Mouse (Mus musculus): ENCODE results near the gene Zfp605. TPM values are rescaled to one million over a fixed set of nuclear protein-coding genes. Genes with fewer than 3 reads are reported as not detected.
"Not testable (repeated sequence)": the region's sequence is repeated elsewhere in the genome, so short reads cannot be mapped to it uniquely, and the experiment has no call there.

The Zfp605 gene
- 2.2 TPM for polyA plus RNA-seq (2012; fragmentation: generic; extraction: Trizol)
- long read RNA-seq, experiment 1 = 0 reads
- long read RNA-seq, experiment 2, partial matches to known transcripts = 1 of 1 reads
- long read RNA-seq, experiment 2, other reads (novel, unspliced or antisense) = 0 of 1 reads

DNA sequence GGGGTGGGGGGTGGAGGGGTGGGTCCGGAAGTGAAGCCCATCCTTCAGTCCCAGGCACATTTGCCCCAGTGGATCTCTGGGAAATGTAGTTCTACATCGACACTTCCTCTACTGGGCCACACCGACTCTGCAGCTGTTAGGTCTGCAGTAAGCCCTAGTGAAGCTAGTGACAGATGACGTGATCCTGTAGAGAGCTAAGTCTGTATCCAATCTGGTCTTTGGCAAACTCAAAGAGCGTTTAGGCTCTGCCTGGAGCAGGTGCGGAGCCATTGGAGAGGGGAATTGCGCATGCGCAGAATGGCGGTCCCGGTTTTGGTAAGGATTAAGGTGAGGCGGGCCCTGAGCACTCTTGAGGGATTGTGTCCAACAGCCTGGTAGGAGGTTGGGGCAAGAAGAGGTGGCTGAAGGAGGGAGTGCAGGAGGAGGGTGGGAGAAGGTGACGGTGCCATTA is at the start of gene Zfp605:
Gene Zfp605 (plus strand): TSS at position 102 of the 451 bp plus-strand sequence.
- H3K27me3 ChIP-seq (ENCODE audit: control insufficient read depth, insufficient read depth, insufficient read length) = no peaks in the 10 kb centered on the region
- peaks cover 16% of the 10 kb centered on the region for H3K36me3 ChIP-seq (ENCODE audit: control insufficient read depth, insufficient read depth)
- TF ChIP-seq MYOD1 (IDR thresholded peaks at IDR 0.05; ENCODE audit: control insufficient read depth, insufficient read length, low read depth) = peak; percentile 52
- no peak for TF ChIP-seq FOSL1 (IDR thresholded peaks at IDR 0.05; ENCODE audit: insufficient read depth, low read length, poor library complexity, severe bottlenecking)
- peak within 1 kb of the TSS; percentile 43 for H3ac ChIP-seq (ENCODE audit: control insufficient read depth, insufficient read length, low read depth)
- H3K79me2 ChIP-seq (ENCODE audit: control insufficient read depth, insufficient read depth) = peaks cover 24% of the 10 kb centered on the region
- peaks cover 19% of the 10 kb centered on the region for H3K79me3 ChIP-seq (ENCODE audit: low read depth)
- peak within 1 kb of the TSS; percentile 34 for H3K4me3 ChIP-seq (ENCODE audit: insufficient read depth, poor library complexity, severe bottlenecking)

GRCm38 (mm10) chr5:110072413-110072812 is 37.5 kb upstream of the Zfp605 start, which contains the start of gene Gm17655:
TSS of gene Gm17655 (minus strand) at chr5:110072513.
- not testable (repeated sequence) for H3ac ChIP-seq (ENCODE audit: control insufficient read depth, insufficient read length, low read depth); H3K4me3 ChIP-seq (ENCODE audit: insufficient read depth, poor library complexity, severe bottlenecking); H3K79me3 ChIP-seq (ENCODE audit: low read depth); H3K79me2 ChIP-seq (ENCODE audit: control insufficient read depth, insufficient read depth); H3K27me3 ChIP-seq (ENCODE audit: control insufficient read depth, insufficient read depth, insufficient read length); H3K36me3 ChIP-seq (ENCODE audit: control insufficient read depth, insufficient read depth)

- Histone ChIP-seq H3K4me3 (ENCODE audit: insufficient read depth, poor library complexity, severe bottlenecking) (no peak overlapping the region), H3K79me3 (ENCODE audit: low read depth) (no peaks in the 10 kb centered on the region), H3K36me3 (ENCODE audit: control insufficient read depth, insufficient read depth) (no peaks in the 10 kb centered on the region), H3K79me2 (ENCODE audit: control insufficient read depth, insufficient read depth) (no peaks in the 10 kb centered on the region), H3K27me3 (ENCODE audit: control insufficient read depth, insufficient read depth, insufficient read length) (no peaks in the 10 kb centered on the region), H3ac (ENCODE audit: control insufficient read depth, insufficient read length, low read depth) (no peak overlapping the region)
- TF ChIP-seq USF1 (IDR thresholded peaks at IDR 0.05; ENCODE audit: low read depth) = no peak
- TF ChIP-seq MYOD1 (IDR thresholded peaks at IDR 0.05; ENCODE audit: control insufficient read depth, insufficient read length, low read depth) = no peak
- no peak for TF ChIP-seq MAX (IDR thresholded peaks at IDR 0.05)
- no peak for TF ChIP-seq MYOG (IDR thresholded peaks at IDR 0.05; ENCODE audit: control insufficient read depth, extremely low read depth, insufficient read length)
- no peak for TF ChIP-seq CTCF (IDR thresholded peaks at IDR 0.05; ENCODE audit: control insufficient read depth, insufficient read depth, insufficient read length)
- no peak for TF ChIP-seq CEBPB (IDR thresholded peaks at IDR 0.05; ENCODE audit: low read depth)
These were observed 26.9 kb upstream of the Zfp605 start for GRCm38 (mm10) chr5:110082961-110083360.

GRCm38 (mm10) chr5:110086161-110086866 is 23.6 kb upstream of the Zfp605 start:
- no peaks in the 10 kb centered on the region for H3K79me2 ChIP-seq (ENCODE audit: control insufficient read depth, insufficient read depth)
- no peak for TF ChIP-seq CEBPB (IDR thresholded peaks at IDR 0.05; ENCODE audit: low read depth)
- TF ChIP-seq MYOG (IDR thresholded peaks at IDR 0.05; ENCODE audit: control insufficient read depth, extremely low read depth, insufficient read length) = no peak
- no peak for TF ChIP-seq FOSL1 (IDR thresholded peaks at IDR 0.05; ENCODE audit: insufficient read depth, low read length, poor library complexity, severe bottlenecking)
- TF ChIP-seq USF1 (IDR thresholded peaks at IDR 0.05; ENCODE audit: low read depth) = no peak
- TF ChIP-seq MYOD1 (IDR thresholded peaks at IDR 0.05; ENCODE audit: control insufficient read depth, insufficient read length, low read depth) = no peak
- no peak for TF ChIP-seq MAX (IDR thresholded peaks at IDR 0.05)
- TF ChIP-seq CTCF (IDR thresholded peaks at IDR 0.05; ENCODE audit: control insufficient read depth, insufficient read depth, insufficient read length) = no peak
- no peak overlapping the region for H3K4me3 ChIP-seq (ENCODE audit: insufficient read depth, poor library complexity, severe bottlenecking)
- no peaks in the 10 kb centered on the region for H3K36me3 ChIP-seq (ENCODE audit: control insufficient read depth, insufficient read depth)
- H3K79me3 ChIP-seq (ENCODE audit: low read depth) = no peaks in the 10 kb centered on the region
- no peaks in the 10 kb centered on the region for H3K27me3 ChIP-seq (ENCODE audit: control insufficient read depth, insufficient read depth, insufficient read length)
- H3ac ChIP-seq (ENCODE audit: control insufficient read depth, insufficient read length, low read depth) = no peak overlapping the region

GRCm38 (mm10) chr5:110091546-110091945 is 18.3 kb upstream of the Zfp605 start:
- H3ac ChIP-seq (ENCODE audit: control insufficient read depth, insufficient read length, low read depth) = no peak overlapping the region
- no peaks in the 10 kb centered on the region for H3K79me3 ChIP-seq (ENCODE audit: low read depth)
- no peaks in the 10 kb centered on the region for H3K79me2 ChIP-seq (ENCODE audit: control insufficient read depth, insufficient read depth)
- H3K27me3 ChIP-seq (ENCODE audit: control insufficient read depth, insufficient read depth, insufficient read length) = no peaks in the 10 kb centered on the region
- H3K4me3 ChIP-seq (ENCODE audit: insufficient read depth, poor library complexity, severe bottlenecking) = no peak overlapping the region
- no peak for TF ChIP-seq CTCF (IDR thresholded peaks at IDR 0.05; ENCODE audit: control insufficient read depth, insufficient read depth, insufficient read length)
- no peak for TF ChIP-seq CEBPB (IDR thresholded peaks at IDR 0.05; ENCODE audit: low read depth)
- no peak for TF ChIP-seq MAX (IDR thresholded peaks at IDR 0.05)
- TF ChIP-seq USF1 (IDR thresholded peaks at IDR 0.05; ENCODE audit: low read depth) = no peak
- TF ChIP-seq MYOD1 (IDR thresholded peaks at IDR 0.05; ENCODE audit: control insufficient read depth, insufficient read length, low read depth) = no peak
- TF ChIP-seq MYOG (IDR thresholded peaks at IDR 0.05; ENCODE audit: control insufficient read depth, extremely low read depth, insufficient read length) = no peak
- no peak for TF ChIP-seq FOSL1 (IDR thresholded peaks at IDR 0.05; ENCODE audit: insufficient read depth, low read length, poor library complexity, severe bottlenecking)
- H3K36me3 ChIP-seq (ENCODE audit: control insufficient read depth, insufficient read depth) = no peaks in the 10 kb centered on the region

Data from C2C12 (cell line).